Mouse (Mus musculus) lung, adult 2 months (tissue): ENCODE measurements at regions not wholly inside any gene's neighbourhood (a gene's known extent, or its start where the extent isn't known, plus 50 kb on each side); places are given as distances from the start of the nearest gene placed in this dataset.

Experiments used
- CTCF ChIP-seq: fragments of 200-500 bp; IDR thresholded peaks from 2 replicates; pipeline ENCODE4 v1.5.1; 2011; ENCODE audit warnings: mild to moderate bottlenecking, low read length, control low read depth; ENCODE audit not compliant: insufficient read depth
- POLR2A ChIP-seq: fragments of 200-500 bp; IDR thresholded peaks from 2 replicates; pipeline ENCODE4 v1.6.1; 2011; ENCODE audit warnings: low read depth, mild to moderate bottlenecking, control low read depth, low read length, borderline replicate concordance; ENCODE audit errors: extremely low read depth

DNA sequence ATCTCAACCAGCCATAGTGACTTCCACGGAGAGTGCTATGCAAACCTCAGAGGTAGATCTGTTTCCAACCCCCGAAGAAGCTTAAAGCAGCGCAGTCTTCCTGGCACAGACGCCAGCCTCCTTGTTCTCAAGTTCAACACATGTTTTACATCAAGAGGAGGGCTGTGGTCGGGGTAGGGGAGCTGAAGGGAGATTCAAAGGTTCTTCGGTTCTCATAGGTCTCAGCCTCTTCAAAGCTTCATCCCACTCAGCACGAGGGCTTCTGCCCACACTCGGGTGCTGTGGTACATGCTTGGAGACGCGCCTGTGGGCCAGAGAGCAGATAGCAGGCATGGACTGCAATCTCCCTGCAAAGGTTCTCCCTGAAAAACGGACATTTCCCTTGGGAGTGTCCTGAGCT is 219.7 kb downstream of the Bcl2l11 start:
- TF ChIP-seq POLR2A: no peak
- TF ChIP-seq CTCF: no peak
